Mouse (Mus musculus) lung, postnatal 14 days (tissue): ENCODE data around the gene Cngb1.

Experiments
- DNase-seq: peaks from one replicate; pipeline ENCODE4 v3.0.0; 2021

Cngb1 gene

GRCm38 (mm10) chr8:95191497-95192175, 114.7 kb downstream of the Cngb1 start:
- DNase-seq = no peak
